Mouse (Mus musculus) forebrain, embryonic 13.5 days (tissue): ENCODE data around the gene Calr4. TPM values are rescaled to one million over a fixed set of nuclear protein-coding genes. Genes with fewer than 3 reads are reported as not detected.

Source experiments
- ATAC-seq: fragments of 200-750 bp; cut with Nextera tagmentation; 2 replicates; pipeline ENCODE4 v1.8.0; 2017
- H3K27ac ChIP-seq: fragments of 300-500 bp; sonication (generic); 2 replicates; pipeline ENCODE4 v1.5.1; 2015; ENCODE audit warnings: inconsistent platforms, mild to moderate bottlenecking, moderate library complexity
- H3K27me3 ChIP-seq: fragments of 300-500 bp; sonication (generic); 2 replicates; pipeline ENCODE4 v1.6.1; 2015; ENCODE audit warnings: mild to moderate bottlenecking, inconsistent platforms
- H3K36me3 ChIP-seq: fragments of 300-500 bp; sonication (generic); 2 replicates; pipeline ENCODE4 v1.6.1; 2015; ENCODE audit warnings: mild to moderate bottlenecking, inconsistent platforms; ENCODE audit not compliant: poor library complexity, severe bottlenecking
- H3K4me1 ChIP-seq: fragments of 300-500 bp; sonication (generic); 2 replicates; pipeline ENCODE4 v1.6.1; 2015; ENCODE audit warnings: inconsistent platforms
- H3K4me2 ChIP-seq: fragments of 300-500 bp; sonication (generic); 2 replicates; pipeline ENCODE4 v1.6.1; 2015; ENCODE audit warnings: inconsistent platforms, mild to moderate bottlenecking, moderate library complexity
- H3K4me3 ChIP-seq: fragments of 300-500 bp; sonication (generic); 2 replicates; pipeline ENCODE4 v1.5.1; 2015; ENCODE audit warnings: mild to moderate bottlenecking, inconsistent platforms
- H3K9ac ChIP-seq: fragments of 300-500 bp; sonication (generic); 2 replicates; pipeline ENCODE4 v1.6.1; 2015; ENCODE audit warnings: mild to moderate bottlenecking, inconsistent platforms
- H3K9me3 ChIP-seq: fragments of 300-500 bp; sonication (generic); replicated peaks from 2 replicates; pipeline ENCODE4 v1.6.1; 2016; ENCODE audit warnings: inconsistent platforms
- WGBS: fragments of 180-500 bp; shearing (Covaris S2); methylation state at CpG from one replicate; pipeline ENCODE4 v1.1.7; 2015; 5-methylcytosine and 5-hydroxymethylcytosine counted together
- polyA plus RNA-seq: library from polyadenylated mRNA; unstranded; fragments of >200 nt; fragmentation: Nextera tagmentation; extraction: Ambion mirVana; gene quantifications from 2 replicates; pipeline ENCODE4 v1.2.1, GENCODE M21; 2015

The Calr4 gene
- polyA plus RNA-seq, 1 experiment from 2014 or later, result 0.23 TPM

DNA sequence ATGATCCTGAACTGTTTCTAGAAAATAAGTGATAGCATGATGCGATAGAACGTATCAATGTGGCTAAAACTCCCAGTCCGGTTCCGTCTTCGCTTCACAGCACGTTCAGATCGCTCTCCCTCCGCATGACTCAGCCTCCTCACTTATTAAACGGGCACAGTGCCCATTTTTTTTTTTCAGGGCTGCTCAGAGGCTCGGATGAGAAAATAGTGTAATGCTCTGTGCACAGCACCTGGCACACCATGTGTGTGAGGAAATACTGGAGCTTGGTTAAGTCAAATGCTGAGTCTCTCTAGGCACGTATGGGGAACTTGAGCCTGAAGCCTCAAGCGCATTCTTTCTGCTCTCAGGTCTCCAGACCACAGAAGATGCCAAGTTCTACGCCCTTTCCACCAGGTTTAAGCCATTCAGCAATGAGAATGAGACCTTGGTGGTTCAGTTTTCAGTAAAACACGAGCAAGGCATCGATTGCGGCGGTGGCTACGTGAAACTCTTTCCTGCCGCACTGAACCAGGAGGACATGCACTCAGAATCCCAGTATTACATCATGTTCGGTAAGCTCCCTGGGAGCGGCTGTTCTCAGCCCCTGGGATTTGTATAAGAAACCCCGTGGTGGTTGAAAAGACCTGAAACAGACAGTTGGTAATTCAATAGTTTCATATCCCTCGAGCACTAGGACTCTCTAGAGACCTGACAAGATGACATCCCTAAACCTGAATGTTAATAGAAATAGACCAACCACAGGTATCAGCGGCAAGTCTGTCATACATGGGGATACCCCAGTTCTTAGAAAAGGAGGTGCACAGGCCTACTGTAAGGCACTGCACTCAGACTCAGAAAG lies 4.4 kb downstream of the Calr4 start:
- H3K9me3 ChIP-seq, result no peaks in the 10 kb centered on the region
- H3K27me3 ChIP-seq, result no peaks in the 10 kb centered on the region
- H3K36me3 ChIP-seq, result no peaks in the 10 kb centered on the region
- 78% methylated on average over 24 of the region's 24 CpGs for WGBS
- no peak overlapping the region for H3K4me2 ChIP-seq
- ATAC-seq, result 0 out of 2 replicates have a peak, but pooled peaks have one; percentile 21
- H3K4me1 ChIP-seq, result peaks cover 30% of the 10 kb centered on the region
- no peak overlapping the region for H3K9ac ChIP-seq
- H3K27ac ChIP-seq, result no peak overlapping the region
- H3K4me3 ChIP-seq, result no peak overlapping the region

DNA sequence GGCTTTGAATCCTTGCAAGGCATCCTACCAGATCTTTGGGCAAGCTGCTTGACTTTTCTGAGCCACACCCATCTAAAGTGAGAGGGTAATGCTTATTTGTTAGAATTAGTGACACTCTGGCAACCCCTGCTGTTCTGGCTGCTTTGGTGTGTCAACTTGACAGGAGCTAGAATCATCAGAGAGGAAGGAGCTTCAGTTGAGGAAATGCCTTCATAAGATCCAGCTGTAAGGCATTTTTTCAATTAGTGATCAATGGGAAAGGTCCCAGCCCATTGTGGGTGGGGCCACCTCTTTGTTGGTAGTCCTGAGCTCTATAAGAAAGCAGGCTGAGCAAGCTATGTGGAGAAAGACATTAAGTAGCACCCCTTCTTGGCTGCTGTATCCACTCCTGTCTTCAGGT lies 6.9 kb downstream of the Calr4 start:
- no peaks in the 10 kb centered on the region for H3K36me3 ChIP-seq
- H3K4me3 ChIP-seq, result no peak overlapping the region
- H3K27me3 ChIP-seq, result no peaks in the 10 kb centered on the region
- no peak overlapping the region for H3K27ac ChIP-seq
- ATAC-seq, result no peak
- H3K4me1 ChIP-seq, result peaks cover 23% of the 10 kb centered on the region
- no peak overlapping the region for H3K9ac ChIP-seq
- no peaks in the 10 kb centered on the region for H3K9me3 ChIP-seq
- no peak overlapping the region for H3K4me2 ChIP-seq

DNA sequence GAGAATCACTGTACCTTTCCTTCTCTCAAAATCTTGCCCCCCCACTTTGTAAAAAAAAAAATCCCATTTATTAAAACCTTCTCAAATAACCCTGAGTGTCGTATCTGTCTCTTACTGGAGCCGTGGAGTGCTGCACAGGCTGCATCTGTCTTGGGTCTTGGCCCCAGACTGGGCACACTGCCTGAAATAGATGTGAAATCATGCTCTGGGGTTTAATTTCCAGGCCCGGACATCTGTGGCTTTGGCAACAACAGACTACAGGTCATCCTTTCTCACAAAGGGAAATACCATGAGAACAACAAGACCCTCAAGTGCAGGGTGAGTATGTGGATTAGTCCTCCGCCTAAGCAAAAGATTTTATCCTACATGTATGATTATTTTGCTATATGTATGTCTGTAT lies 7.6 kb downstream of the Calr4 start:
- no peak overlapping the region; the same call in 1 of the 2 replicates for H3K27ac ChIP-seq
- WGBS, result 61% methylated on average over 4 of the region's 4 CpGs

DNA sequence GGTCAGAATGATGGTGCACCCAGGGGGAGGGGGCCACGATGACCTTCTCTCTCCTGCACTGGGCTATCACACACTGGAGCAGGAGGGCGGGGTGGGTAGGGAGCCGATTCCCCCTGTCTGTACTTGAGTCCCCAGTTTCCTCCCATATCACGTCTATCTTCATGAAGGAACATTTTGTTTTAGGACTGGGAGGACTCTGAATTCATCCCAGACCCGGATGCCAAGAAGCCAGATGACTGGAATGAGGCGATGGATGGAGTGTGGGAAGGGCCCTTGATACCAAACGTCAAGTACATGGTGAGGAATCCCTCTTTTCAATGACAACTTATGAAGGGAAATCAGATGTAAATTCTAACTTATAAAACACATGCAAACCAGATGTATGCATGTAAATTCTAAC lies 10.2 kb downstream of the Calr4 start:
- no peak overlapping the region for H3K4me2 ChIP-seq
- no peaks in the 10 kb centered on the region for H3K36me3 ChIP-seq
- no peaks in the 10 kb centered on the region for H3K9me3 ChIP-seq
- H3K4me3 ChIP-seq, result no peak overlapping the region
- no peak overlapping the region for H3K9ac ChIP-seq
- no peak for ATAC-seq
- no peaks in the 10 kb centered on the region for H3K27me3 ChIP-seq
- peaks cover 11% of the 10 kb centered on the region for H3K4me1 ChIP-seq
- no peak overlapping the region for H3K27ac ChIP-seq
- 86% methylated on average over 7 of the region's 7 CpGs for WGBS

More for the DNA sequence above, 7.6 kb downstream of the Calr4 start:
- H3K36me3 ChIP-seq, result no peaks in the 10 kb centered on the region
- H3K9me3 ChIP-seq, result no peaks in the 10 kb centered on the region
- no peaks in the 10 kb centered on the region for H3K27me3 ChIP-seq
- peaks cover 16% of the 10 kb centered on the region for H3K4me1 ChIP-seq
- no peak overlapping the region for H3K4me3 ChIP-seq
- no peak overlapping the region for H3K4me2 ChIP-seq
- peak; percentile 55; the same call in 1 of the 2 replicates for ATAC-seq
- no peak overlapping the region for H3K9ac ChIP-seq

DNA sequence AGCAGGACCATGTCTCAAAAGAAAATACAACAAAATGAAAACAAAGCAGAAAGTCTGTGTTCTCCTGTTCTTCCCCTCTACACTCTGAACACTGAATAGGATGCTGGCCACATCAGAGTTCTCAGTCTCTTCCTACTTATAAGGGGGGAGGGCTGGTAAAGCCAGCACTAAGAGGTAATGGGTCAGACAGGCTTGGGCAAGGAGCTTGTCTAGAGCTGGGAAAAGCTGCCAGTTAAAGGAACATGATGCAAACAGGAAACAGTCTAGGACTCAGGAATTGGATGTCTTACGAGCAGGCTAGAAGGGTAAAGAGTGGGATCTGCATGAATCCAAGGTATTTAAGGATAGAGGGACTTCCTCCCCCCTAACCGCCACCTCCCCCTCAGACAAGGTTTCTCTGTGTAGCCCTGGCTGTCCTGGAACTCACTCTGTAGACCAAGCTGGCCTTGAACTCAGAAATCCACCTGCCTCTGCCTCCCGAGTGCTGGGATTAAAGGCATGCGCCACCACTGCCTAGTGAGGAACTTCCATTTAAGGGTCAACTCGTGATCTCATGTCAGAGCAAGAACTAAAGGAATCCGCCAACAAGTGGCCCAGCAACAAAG lies 10.8 kb downstream of the Calr4 start:
- H3K9me3 ChIP-seq, result no peaks in the 10 kb centered on the region

DNA sequence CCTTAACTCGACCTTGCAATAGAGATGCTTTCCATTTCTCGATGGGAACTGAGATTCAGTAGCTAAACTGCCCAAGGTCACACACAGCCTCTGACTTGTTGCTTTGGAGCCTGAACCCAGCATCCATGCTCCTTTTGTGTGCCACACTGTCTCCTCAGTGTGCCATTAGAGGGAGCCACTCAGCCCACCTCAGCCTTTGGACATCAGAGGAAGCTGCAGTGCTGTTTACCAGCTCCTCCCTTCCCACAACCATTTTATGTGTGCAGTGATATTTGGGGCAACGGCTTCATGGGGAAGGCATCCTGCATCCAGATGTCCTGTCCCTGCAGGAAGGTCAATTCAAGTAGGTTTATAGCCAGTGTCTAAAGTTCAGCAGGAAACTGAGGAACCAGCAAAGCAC lies 17.3 kb downstream of the Calr4 start:
- Histone ChIP-seq H3K36me3 (no peaks in the 10 kb centered on the region), H3K27ac (no peak overlapping the region), H3K9ac (no peak overlapping the region), H3K9me3 (no peaks in the 10 kb centered on the region), H3K4me1 (no peaks in the 10 kb centered on the region), H3K4me3 (no peak overlapping the region), H3K4me2 (no peak overlapping the region), H3K27me3 (no peaks in the 10 kb centered on the region)
- no peak for ATAC-seq
- WGBS, result 63% methylated on average over 3 of the region's 3 CpGs

More for the DNA sequence above, 10.8 kb downstream of the Calr4 start:
- H3K4me2 ChIP-seq, result no peak overlapping the region
- H3K9ac ChIP-seq, result no peak overlapping the region
- no peak for ATAC-seq
- no peaks in the 10 kb centered on the region for H3K36me3 ChIP-seq
- H3K27me3 ChIP-seq, result no peaks in the 10 kb centered on the region
- 86% methylated on average over 6 of the region's 6 CpGs for WGBS
- H3K4me1 ChIP-seq, result peaks cover 11% of the 10 kb centered on the region
- H3K27ac ChIP-seq, result no peak overlapping the region
- no peak overlapping the region for H3K4me3 ChIP-seq

DNA sequence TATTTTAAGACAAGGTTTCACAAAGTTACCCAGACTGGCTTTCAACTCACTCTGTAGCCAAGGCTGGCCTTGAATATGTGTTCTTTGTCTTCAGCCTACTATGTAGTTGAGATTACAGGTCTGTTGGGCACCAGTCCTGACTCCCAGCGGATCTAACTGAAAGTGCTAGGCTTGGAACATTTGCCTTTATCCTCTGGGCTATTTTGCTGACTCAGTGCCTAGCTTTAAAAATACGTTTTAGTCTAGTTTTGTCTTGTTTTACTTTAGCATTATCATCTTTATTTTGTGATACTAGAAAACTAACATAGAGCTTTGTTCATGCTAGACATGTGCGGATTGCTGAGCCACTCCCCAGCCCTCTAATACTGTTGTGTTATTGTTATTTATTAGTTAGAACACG lies 17.9 kb downstream of the Calr4 start:
- no peaks in the 10 kb centered on the region for H3K27me3 ChIP-seq
- H3K9me3 ChIP-seq, result no peaks in the 10 kb centered on the region
- no peaks in the 10 kb centered on the region for H3K36me3 ChIP-seq
- no peak overlapping the region for H3K9ac ChIP-seq
- no peak overlapping the region for H3K4me2 ChIP-seq
- 81% methylated on average over 4 of the region's 4 CpGs for WGBS
- H3K4me3 ChIP-seq, result no peak overlapping the region
- no peak for ATAC-seq
- H3K4me1 ChIP-seq, result no peaks in the 10 kb centered on the region
- H3K27ac ChIP-seq, result no peak overlapping the region

DNA sequence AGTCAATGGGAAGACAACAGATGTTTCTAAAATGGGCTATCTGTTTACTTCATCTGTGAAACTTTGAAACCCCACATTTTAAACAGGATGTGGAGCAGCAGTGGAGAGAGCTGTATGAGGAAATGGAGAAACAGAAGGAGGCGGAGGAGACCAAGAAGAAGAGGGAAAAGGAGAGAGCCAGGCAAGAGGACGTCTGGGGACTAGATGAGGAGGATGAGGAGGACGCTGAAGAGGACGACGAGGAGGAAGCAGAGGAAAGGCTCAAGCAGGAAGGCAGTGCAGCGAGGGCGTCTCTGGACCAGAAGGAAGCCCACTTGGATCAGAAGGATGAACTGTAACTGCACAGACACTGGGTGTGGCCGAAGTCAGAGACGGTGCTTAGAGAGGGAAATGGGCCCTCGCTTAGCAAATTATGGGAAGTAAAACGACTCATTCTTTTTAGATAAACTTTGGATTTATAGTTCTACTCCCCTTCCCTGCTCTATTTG lies 19.4 kb downstream of the Calr4 start:
- H3K27ac ChIP-seq, result no peak overlapping the region
- no peaks in the 10 kb centered on the region for H3K9me3 ChIP-seq
- 85% methylated on average over 11 of the region's 11 CpGs for WGBS
- no peaks in the 10 kb centered on the region for H3K27me3 ChIP-seq
- ATAC-seq, result no peak
- H3K9ac ChIP-seq, result no peak overlapping the region
- no peak overlapping the region for H3K4me3 ChIP-seq
- no peaks in the 10 kb centered on the region for H3K4me1 ChIP-seq
- no peak overlapping the region for H3K4me2 ChIP-seq
- H3K36me3 ChIP-seq, result no peaks in the 10 kb centered on the region

DNA sequence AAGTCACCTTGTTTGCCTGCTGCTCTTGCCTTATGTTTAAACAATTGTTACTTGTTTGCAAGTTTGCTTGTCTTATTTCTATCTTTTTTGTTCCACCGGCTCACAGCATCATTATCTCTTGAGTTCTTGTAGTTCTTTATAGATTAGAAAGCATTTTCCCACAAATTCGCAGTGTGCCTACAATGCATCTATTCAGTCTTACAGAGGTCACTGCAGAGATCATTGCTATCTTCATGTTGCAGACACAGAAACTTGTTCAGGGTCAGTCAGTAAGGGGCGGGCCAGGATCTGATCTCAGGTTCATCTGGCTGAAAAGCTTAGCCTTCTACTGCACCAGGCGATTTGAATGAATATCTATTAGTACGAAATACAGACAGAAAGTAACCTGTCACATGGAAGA lies 20.2 kb downstream of the Calr4 start:
- no peaks in the 10 kb centered on the region for H3K4me1 ChIP-seq
- H3K27ac ChIP-seq, result no peak overlapping the region
- H3K27me3 ChIP-seq, result no peaks in the 10 kb centered on the region
- no peaks in the 10 kb centered on the region for H3K36me3 ChIP-seq
- ATAC-seq, result no peak
- no peaks in the 10 kb centered on the region for H3K9me3 ChIP-seq
- no peak overlapping the region for H3K9ac ChIP-seq
- H3K4me3 ChIP-seq, result no peak overlapping the region
- H3K4me2 ChIP-seq, result no peak overlapping the region
- 81% methylated on average over 5 of the region's 5 CpGs for WGBS

DNA sequence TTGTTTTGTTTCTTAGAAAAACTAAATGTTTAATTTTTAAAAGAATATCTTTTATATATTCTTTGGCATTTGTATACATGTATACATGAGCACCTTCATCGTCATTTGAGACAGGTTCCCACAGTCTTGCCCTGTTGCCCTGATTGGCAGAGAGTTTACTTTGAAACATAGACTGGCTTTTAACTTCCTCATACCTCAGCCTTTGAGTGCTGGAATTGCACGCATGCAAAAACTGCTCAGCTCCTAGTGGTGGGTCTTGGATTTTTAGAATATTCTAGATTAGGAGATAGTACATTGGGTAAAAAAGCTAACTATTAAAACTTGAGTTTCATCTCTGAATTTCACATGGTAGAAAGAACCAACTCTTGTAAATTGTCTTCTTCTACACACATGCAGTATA lies 21.0 kb downstream of the Calr4 start:
- no peaks in the 10 kb centered on the region for H3K27me3 ChIP-seq
- 90% methylated on average over 2 of the region's 2 CpGs for WGBS
- no peaks in the 10 kb centered on the region for H3K36me3 ChIP-seq
- no peaks in the 10 kb centered on the region for H3K9me3 ChIP-seq
- no peak overlapping the region for H3K4me2 ChIP-seq
- H3K4me1 ChIP-seq, result no peaks in the 10 kb centered on the region
- no peak overlapping the region for H3K9ac ChIP-seq
- no peak overlapping the region for H3K4me3 ChIP-seq
- no peak for ATAC-seq
- H3K27ac ChIP-seq, result no peak overlapping the region

DNA sequence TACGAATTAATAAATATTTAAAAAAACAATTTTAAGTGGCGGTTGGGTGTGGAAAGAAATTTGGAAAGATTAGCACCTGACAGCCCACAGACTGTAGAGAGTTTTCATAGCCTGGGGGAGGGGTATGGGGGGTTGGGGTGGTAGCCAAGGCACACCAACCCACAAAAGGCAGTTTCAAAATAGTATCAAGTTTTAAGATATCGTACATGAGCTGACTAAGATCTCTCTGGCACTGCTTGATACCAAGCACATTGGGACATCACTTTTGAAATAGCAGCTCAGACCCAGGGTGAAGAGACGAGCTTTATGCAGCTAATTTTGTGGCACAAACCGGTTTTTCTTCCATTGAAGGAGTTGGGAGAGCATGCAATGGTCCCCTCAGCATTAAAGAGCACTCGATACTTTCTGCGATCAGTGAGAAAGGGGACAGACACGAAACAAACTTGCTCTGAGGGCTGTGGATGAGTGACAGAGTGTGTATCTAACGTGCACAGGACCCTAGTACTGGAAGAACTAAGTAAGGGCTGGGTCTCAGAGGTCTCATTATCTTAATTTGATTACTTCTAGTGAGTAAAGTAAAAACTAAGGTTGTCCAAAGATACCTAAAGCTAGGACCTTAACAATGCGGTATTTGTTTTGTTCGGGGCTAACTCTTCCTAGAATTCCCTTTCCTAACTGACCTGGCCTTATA lies 21.6 kb downstream of the Calr4 start:
- Histone ChIP-seq H3K4me1 (no peaks in the 10 kb centered on the region), H3K27ac (no peak overlapping the region), H3K36me3 (no peaks in the 10 kb centered on the region), H3K4me3 (no peak overlapping the region), H3K27me3 (no peaks in the 10 kb centered on the region), H3K4me2 (no peak overlapping the region), H3K9ac (no peak overlapping the region), H3K9me3 (no peaks in the 10 kb centered on the region)
- ATAC-seq, result no peak
- 88% methylated on average over 11 of the region's 11 CpGs for WGBS

DNA sequence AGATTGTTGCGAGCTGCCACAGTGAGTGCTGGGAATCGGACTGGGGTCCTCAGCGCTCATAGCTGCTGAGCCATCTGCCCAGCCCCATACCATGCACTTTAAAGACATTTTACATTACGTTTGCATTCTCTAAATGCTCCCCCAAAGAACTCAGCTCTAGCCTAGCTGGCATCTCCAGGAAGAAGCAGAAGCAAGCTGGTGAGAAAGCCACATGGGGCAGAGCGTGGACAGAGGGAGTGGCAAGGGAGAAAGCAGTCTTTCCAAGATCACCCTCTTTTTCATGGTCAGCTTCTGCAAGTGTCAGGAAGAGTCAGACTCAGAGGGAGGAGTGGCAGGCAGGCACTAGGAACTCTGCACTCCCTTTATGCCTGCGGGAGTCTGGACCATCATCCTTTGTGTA lies 22.5 kb downstream of the Calr4 start:
- no peak overlapping the region for H3K9ac ChIP-seq
- 85% methylated on average over 6 of the region's 6 CpGs for WGBS
- no peaks in the 10 kb centered on the region for H3K36me3 ChIP-seq
- no peaks in the 10 kb centered on the region for H3K27me3 ChIP-seq
- no peaks in the 10 kb centered on the region for H3K4me1 ChIP-seq
- ATAC-seq, result no peak
- H3K4me3 ChIP-seq, result no peak overlapping the region
- H3K9me3 ChIP-seq, result no peaks in the 10 kb centered on the region
- no peak overlapping the region for H3K4me2 ChIP-seq
- H3K27ac ChIP-seq, result no peak overlapping the region
